Mouse (Mus musculus): ENCODE results near the gene Fkrp. TPM values are rescaled to one million over a fixed set of nuclear protein-coding genes. Genes with fewer than 3 reads are reported as not detected.

The Fkrp gene
- polyA plus RNA-seq, 1 experiment from 2014 or later, result 36.6 TPM

DNA sequence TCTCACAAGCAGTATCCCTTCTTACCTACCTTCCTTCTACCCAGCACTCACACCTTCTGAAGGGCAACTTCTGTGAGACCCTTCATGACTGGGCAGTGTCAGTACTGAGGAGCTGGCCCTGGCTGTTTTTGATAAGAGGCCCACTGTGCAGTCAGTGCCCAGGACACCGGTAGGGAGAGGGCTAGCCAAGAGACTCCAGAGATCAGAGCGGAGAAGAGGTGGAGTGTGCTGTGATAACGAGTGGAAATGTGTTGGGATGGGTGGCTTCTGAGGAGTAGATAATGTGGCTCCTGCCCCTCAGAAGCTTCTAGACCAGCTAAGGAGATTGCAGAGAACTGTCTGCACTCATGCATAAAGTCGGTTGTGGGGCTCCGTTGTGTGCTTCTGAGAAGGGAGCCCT lies 3.3 kb upstream of the Fkrp start:
- Histone ChIP-seq H3K27ac (ENCODE audit: low read length) (no peak overlapping the region), H3K4me3 (ENCODE audit: low read length) (no peak overlapping the region), H3K4me1 (ENCODE audit: insufficient read depth, low read length) (peaks cover 32% of the 10 kb centered on the region), H3K27me3 (ENCODE audit: insufficient read depth, low read length) (no peaks in the 10 kb centered on the region), H3K36me3 (ENCODE audit: insufficient read depth, low read length) (peaks cover 15% of the 10 kb centered on the region), H3K4me2 (replicated peaks; ENCODE audit: low read depth, low read length) (no peak overlapping the region), H3K9ac (replicated peaks; ENCODE audit: low read length) (no peak overlapping the region), H3K9me3 (ENCODE audit: low read length) (no peaks in the 10 kb centered on the region)
- ATAC-seq (ENCODE audit: low FRiP score, low TSS enrichment), result no peak
- WGBS, result 82% methylated on average over 5 of the region's 5 CpGs

DNA sequence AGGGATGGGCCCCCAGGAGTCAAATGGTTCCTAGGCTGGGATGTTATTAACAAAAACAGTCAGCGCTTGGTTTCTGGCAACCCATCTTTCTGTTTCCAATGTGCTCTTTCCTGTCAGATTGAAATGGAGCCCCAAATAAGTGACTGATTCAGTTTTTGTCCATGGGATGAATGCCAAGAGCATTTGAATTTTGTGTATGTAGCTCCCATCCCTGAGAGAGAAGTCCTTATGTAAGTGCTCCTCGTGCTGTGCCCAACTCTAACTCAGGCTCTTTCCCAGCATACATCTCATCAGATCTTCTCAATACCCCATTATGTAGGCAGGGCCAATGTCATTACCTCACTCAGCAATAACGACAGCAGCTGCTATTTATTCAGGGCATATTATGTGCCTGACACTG lies 1.2 kb upstream of the Fkrp start:
- H3K9me3 ChIP-seq (ENCODE audit: low read length), result no peaks in the 10 kb centered on the region
- H3K4me1 ChIP-seq (ENCODE audit: insufficient read depth, low read length), result peaks cover 32% of the 10 kb centered on the region
- ATAC-seq (ENCODE audit: low FRiP score, low TSS enrichment), result no peak
- H3K36me3 ChIP-seq (ENCODE audit: insufficient read depth, low read length), result peaks cover 20% of the 10 kb centered on the region
- H3K4me3 ChIP-seq (ENCODE audit: low read length), result peak overlapping the region; percentile 84
- no peak overlapping the region for H3K27ac ChIP-seq (ENCODE audit: low read length)
- no peaks in the 10 kb centered on the region for H3K27me3 ChIP-seq (ENCODE audit: insufficient read depth, low read length)
- peak overlapping the region; percentile 99 for H3K9ac ChIP-seq (replicated peaks; ENCODE audit: low read length)
- 57% methylated on average over 3 of the region's 3 CpGs for WGBS
- H3K4me2 ChIP-seq (replicated peaks; ENCODE audit: low read depth, low read length), result peak overlapping the region; percentile 70

DNA sequence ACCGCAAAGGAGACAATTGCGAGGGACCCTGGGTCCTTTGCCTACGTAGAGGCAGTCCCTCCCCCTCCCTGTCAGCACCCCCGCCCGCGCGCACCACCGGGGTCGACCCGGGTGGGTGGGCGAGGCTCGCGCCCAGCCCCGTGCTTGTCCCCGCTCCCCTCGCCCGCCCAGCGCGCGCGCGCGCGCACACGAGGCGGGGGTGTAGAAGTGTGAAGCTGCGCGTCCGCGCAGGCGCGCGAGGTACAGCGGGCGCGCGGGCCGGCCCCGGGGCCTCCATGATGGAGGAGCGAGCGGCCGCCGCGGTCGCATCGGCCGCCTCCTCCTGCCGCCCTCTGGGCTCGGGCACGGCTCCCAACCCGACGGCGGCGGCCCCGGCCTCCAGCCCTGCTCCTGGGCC lies 456 bp downstream of the Fkrp start:
- peak; percentile 77 for ATAC-seq (ENCODE audit: low FRiP score, low TSS enrichment)
- Histone ChIP-seq H3K27me3 (ENCODE audit: insufficient read depth, low read length) (no peaks in the 10 kb centered on the region), H3K4me1 (ENCODE audit: insufficient read depth, low read length) (peaks cover 40% of the 10 kb centered on the region), H3K36me3 (ENCODE audit: insufficient read depth, low read length) (peaks cover 16% of the 10 kb centered on the region), H3K9ac (replicated peaks; ENCODE audit: low read length) (peak overlapping the region; percentile 99), H3K9me3 (ENCODE audit: low read length) (no peaks in the 10 kb centered on the region), H3K4me3 (ENCODE audit: low read length) (peak overlapping the region; percentile 84), H3K4me2 (replicated peaks; ENCODE audit: low read depth, low read length) (peak overlapping the region; percentile 70), H3K27ac (ENCODE audit: low read length) (peak overlapping the region; percentile 95)
- WGBS, result 0% methylated on average over 41 of the region's 55 CpGs

DNA sequence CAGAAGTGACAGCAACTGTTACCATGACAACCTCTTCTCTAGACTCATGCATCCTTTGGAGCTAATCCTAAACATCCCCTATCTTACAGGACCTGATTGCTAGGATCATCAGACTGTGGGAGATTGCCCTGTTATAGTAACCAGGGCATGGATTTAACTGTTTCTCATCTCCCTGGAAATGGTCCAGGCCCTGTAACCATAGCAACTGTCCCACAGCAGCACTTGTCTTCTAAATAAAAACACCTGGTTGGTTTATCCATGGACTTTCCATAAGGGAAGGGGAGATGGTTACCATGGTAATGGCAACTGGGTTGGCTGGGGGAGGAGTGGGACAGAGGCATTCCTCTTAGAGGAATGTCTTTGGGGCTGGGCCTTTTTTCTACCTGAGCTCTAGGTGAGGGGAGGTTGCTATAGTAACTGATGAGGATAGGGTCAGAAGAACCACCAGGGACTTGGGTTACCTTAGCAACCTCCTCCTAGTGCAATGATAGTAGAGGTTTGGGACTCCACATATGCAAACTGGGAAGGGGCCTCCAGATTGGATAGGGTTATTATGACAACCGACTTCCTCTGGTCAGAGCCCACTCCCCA lies 1.1 kb downstream of the Fkrp start, which contains the start of gene Strn4:
Strn4 (plus strand) TSS at position 539 of the 591 bp plus-strand sequence.
- H3K4me3 ChIP-seq (ENCODE audit: low read length), result peak within 1 kb of the TSS; percentile 84
- H3K27me3 ChIP-seq (ENCODE audit: insufficient read depth, low read length), result 0 out of 2 replicates have a peak, but pooled peaks cover under 1% of the 10 kb centered on the region
- H3K9me3 ChIP-seq (ENCODE audit: low read length), result no peaks in the 10 kb centered on the region
- 17% methylated on average over 1 of the region's 1 CpGs for WGBS
- ATAC-seq (ENCODE audit: low FRiP score, low TSS enrichment), result no peak
- peak within 1 kb of the TSS; percentile 95 for H3K27ac ChIP-seq (ENCODE audit: low read length)
- H3K36me3 ChIP-seq (ENCODE audit: insufficient read depth, low read length), result peaks cover 16% of the 10 kb centered on the region
- H3K4me2 ChIP-seq (replicated peaks; ENCODE audit: low read depth, low read length), result peak within 1 kb of the TSS; percentile 70
- H3K4me1 ChIP-seq (ENCODE audit: insufficient read depth, low read length), result peaks cover 41% of the 10 kb centered on the region
- H3K9ac ChIP-seq (replicated peaks; ENCODE audit: low read length), result peak within 1 kb of the TSS; percentile 99

DNA sequence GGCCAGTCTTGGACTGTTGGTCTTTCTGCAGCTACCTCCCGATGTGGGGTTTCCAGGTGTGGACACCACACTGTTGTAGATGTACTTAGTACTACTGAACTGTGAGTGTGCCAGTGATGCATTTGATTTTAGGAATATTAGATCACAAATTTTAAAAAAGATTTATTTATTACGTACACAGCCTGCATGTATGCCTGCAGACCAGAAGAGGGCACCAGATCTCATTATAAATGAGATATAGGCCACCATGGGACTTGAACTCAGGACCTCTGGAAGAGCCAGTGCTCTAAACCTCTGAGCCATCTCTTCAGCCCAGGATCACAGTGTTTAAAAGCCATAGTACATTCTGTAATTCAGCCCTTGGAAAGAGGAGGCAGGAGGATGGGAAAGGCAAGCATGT lies 4.0 kb downstream of the Fkrp start:
- Histone ChIP-seq H3K27me3 (ENCODE audit: insufficient read depth, low read length) (0 out of 2 replicates have a peak, but pooled peaks cover 3% of the 10 kb centered on the region), H3K4me1 (ENCODE audit: insufficient read depth, low read length) (peaks cover 24% of the 10 kb centered on the region), H3K9me3 (ENCODE audit: low read length) (no peaks in the 10 kb centered on the region), H3K27ac (ENCODE audit: low read length) (no peak overlapping the region), H3K36me3 (ENCODE audit: insufficient read depth, low read length) (peaks cover 22% of the 10 kb centered on the region), H3K4me3 (ENCODE audit: low read length) (no peak overlapping the region), H3K4me2 (replicated peaks; ENCODE audit: low read depth, low read length) (no peak overlapping the region), H3K9ac (replicated peaks; ENCODE audit: low read length) (no peak overlapping the region)
- no peak for ATAC-seq (ENCODE audit: low FRiP score, low TSS enrichment)
- WGBS, result 76% methylated on average over 2 of the region's 2 CpGs

DNA sequence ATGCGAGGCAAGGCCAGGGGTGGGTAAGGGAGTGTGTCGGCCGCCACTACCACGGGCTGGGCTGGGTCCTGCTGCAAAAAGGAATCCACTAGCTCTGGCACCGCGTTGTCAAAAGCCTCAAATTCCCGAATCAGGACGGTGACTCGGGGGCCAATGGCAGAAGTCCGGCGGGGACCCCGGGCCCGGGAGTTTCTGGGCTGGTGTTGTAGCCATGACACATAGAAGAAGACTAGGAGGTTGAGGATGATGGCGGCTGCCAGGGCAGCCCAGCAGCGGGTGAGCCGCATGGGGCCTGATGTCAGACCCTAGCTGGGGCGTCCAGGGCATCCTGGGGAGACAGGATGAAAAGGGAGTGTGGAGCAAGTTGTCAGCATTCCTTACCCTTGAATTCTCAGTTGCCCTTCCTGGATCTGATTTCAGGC lies 4.9 kb downstream of the Fkrp start:
- 0 out of 2 replicates have a peak, but pooled peaks cover 3% of the 10 kb centered on the region for H3K27me3 ChIP-seq (ENCODE audit: insufficient read depth, low read length)

DNA sequence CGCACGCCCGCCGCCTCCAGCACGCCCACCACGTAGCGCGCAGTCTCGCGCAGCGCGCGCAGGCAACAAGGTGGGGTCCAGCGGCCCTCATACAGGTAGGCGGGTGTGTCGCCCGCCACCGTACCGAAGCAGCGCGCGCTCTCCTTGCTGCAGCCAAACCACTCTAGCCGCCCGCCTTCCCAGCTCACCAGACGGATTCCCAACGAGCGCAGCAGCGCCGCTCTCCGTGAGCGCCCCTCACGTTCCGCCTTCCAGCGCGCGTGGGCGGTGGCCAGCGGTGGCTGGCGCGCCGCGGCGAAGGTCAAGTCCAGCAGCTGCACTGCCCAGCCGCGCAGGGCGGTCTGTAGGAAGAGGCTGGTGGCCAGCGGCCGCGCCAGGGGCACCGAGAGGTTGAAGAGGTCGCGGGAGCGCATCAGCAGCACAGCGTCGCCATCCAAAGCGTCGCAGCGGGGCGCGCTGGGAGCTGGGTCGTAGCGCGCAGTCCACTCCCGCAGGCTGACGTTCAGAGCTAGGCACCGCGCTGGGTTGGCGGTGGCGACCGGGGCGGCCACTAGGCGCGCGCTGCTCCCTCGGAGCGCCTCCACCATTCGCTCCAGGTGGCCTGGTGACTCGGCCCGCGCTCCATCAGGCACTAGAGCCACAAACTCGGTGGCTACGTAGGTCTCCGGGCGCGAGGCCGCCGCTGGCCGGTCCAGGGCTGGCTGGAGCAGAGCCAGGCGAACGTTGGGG lies 5.4 kb downstream of the Fkrp start:
- peaks cover 27% of the 10 kb centered on the region for H3K36me3 ChIP-seq (ENCODE audit: insufficient read depth, low read length)
- H3K4me3 ChIP-seq (ENCODE audit: low read length), result peak overlapping the region; percentile 47
- no peak overlapping the region for H3K27ac ChIP-seq (ENCODE audit: low read length)
- peak overlapping the region; percentile 83 for H3K4me2 ChIP-seq (replicated peaks; ENCODE audit: low read depth, low read length)
- WGBS, result 6% methylated on average over 90 of the region's 90 CpGs
- ATAC-seq (ENCODE audit: low FRiP score, low TSS enrichment), result peak; percentile 72
- 0 out of 2 replicates have a peak, but pooled peaks cover 3% of the 10 kb centered on the region for H3K27me3 ChIP-seq (ENCODE audit: insufficient read depth, low read length)
- H3K9me3 ChIP-seq (ENCODE audit: low read length), result no peaks in the 10 kb centered on the region
- H3K9ac ChIP-seq (replicated peaks; ENCODE audit: low read length), result peak overlapping the region; percentile 61
- peaks cover 21% of the 10 kb centered on the region for H3K4me1 ChIP-seq (ENCODE audit: insufficient read depth, low read length)

More for the DNA sequence above, 4.9 kb downstream of the Fkrp start:
- Histone ChIP-seq H3K4me3 (ENCODE audit: low read length) (peak overlapping the region; percentile 47), H3K9me3 (ENCODE audit: low read length) (no peaks in the 10 kb centered on the region), H3K27ac (ENCODE audit: low read length) (no peak overlapping the region), H3K9ac (replicated peaks; ENCODE audit: low read length) (peak overlapping the region; percentile 61), H3K4me1 (ENCODE audit: insufficient read depth, low read length) (peaks cover 21% of the 10 kb centered on the region), H3K4me2 (replicated peaks; ENCODE audit: low read depth, low read length) (peak overlapping the region; percentile 83), H3K36me3 (ENCODE audit: insufficient read depth, low read length) (peaks cover 27% of the 10 kb centered on the region)
- peak; percentile 20 for ATAC-seq (ENCODE audit: low FRiP score, low TSS enrichment)
- WGBS, result 23% methylated on average over 17 of the region's 17 CpGs

DNA sequence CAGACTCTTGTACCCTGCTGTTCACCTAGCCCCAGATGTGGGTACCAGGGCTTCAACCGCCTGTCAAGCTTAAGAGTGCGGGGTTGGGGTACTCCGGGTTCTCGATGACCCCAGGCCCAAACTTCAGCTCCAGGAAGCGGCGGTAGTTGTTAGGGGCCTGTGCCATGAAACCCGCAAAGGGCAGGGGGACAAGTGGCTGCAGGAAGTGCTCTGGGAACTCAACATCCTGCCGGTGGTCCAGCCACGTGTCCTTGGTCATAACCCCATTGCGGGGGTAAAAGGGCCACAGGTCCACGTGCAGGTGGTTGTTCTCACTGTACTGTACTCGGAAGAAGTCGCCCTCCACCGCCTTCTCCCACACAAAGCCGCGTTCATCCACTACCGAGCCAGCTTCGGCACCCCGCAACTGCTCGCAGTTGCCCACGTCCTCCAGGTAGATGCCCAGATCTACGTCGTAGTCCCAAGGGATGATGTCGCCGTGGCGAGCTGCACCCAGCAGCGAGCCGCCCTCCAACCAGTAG lies 6.1 kb downstream of the Fkrp start:
- ATAC-seq (ENCODE audit: low FRiP score, low TSS enrichment), result peak; percentile 5
- no peaks in the 10 kb centered on the region for H3K9me3 ChIP-seq (ENCODE audit: low read length)
- peaks cover 21% of the 10 kb centered on the region for H3K4me1 ChIP-seq (ENCODE audit: insufficient read depth, low read length)
- peaks cover 27% of the 10 kb centered on the region for H3K36me3 ChIP-seq (ENCODE audit: insufficient read depth, low read length)
- H3K27me3 ChIP-seq (ENCODE audit: insufficient read depth, low read length), result 0 out of 2 replicates have a peak, but pooled peaks cover 3% of the 10 kb centered on the region
- H3K9ac ChIP-seq (replicated peaks; ENCODE audit: low read length), result peak overlapping the region; percentile 61
- H3K4me2 ChIP-seq (replicated peaks; ENCODE audit: low read depth, low read length), result peak overlapping the region; percentile 83
- no peak overlapping the region for H3K27ac ChIP-seq (ENCODE audit: low read length)
- WGBS, result 42% methylated on average over 28 of the region's 28 CpGs
- H3K4me3 ChIP-seq (ENCODE audit: low read length), result peak overlapping the region; percentile 47

DNA sequence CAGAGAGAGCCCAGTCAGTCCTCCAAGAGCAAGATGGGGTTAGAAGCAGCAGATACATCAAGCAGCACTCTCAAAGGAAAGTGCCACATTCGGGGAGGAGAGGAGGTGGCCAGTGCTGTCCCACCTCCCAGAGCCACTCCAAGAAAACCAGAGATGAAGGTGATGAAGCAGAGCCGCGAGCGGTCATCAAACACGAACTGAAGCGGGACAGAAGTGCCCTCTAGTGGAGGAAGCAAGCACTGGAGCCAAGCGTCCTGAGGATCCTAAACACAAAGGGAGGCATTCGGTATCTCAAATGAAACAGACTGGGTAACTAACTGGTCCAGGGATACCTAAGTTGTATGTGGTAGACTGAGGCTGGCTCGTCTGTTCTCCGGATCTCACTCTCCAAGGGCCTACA lies 6.8 kb downstream of the Fkrp start:
- peak; percentile 12; the same call in 1 of the 2 replicates for ATAC-seq (ENCODE audit: low FRiP score, low TSS enrichment)
- Histone ChIP-seq H3K4me1 (ENCODE audit: insufficient read depth, low read length) (peaks cover 21% of the 10 kb centered on the region), H3K4me2 (replicated peaks; ENCODE audit: low read depth, low read length) (no peak overlapping the region), H3K9ac (replicated peaks; ENCODE audit: low read length) (no peak overlapping the region), H3K27ac (ENCODE audit: low read length) (no peak overlapping the region), H3K9me3 (ENCODE audit: low read length) (no peaks in the 10 kb centered on the region), H3K36me3 (ENCODE audit: insufficient read depth, low read length) (peaks cover 27% of the 10 kb centered on the region), H3K4me3 (ENCODE audit: low read length) (no peak overlapping the region), H3K27me3 (ENCODE audit: insufficient read depth, low read length) (0 out of 2 replicates have a peak, but pooled peaks cover 3% of the 10 kb centered on the region)
- WGBS, result 34% methylated on average over 10 of the region's 10 CpGs

Data from kidney, embryonic 16.5 days (tissue).